Mouse (Mus musculus) heart, embryonic 12.5 days (tissue): ENCODE measurements around the gene Jsrp1. TPM values are rescaled to one million over a fixed set of nuclear protein-coding genes. Genes with fewer than 3 reads are reported as not detected.
"Not testable (repeated sequence)": the region's sequence is repeated elsewhere in the genome, so short reads cannot be mapped to it uniquely, and the experiment has no call there.

Experiments
- ATAC-seq: fragments of 200-750 bp; cut with Nextera tagmentation; 2 replicates; pipeline ENCODE4 v1.8.0; 2017; ENCODE audit warnings: moderate TSS enrichment, moderate library complexity; ENCODE audit not compliant: insufficient number of reproducible peaks, low FRiP score
- H3K27ac ChIP-seq: fragments of 300-500 bp; sonication (generic); 2 replicates; pipeline ENCODE4 v1.5.1; 2016; ENCODE audit warnings: mild to moderate bottlenecking, moderate library complexity; ENCODE audit not compliant: poor library complexity, severe bottlenecking
- H3K27me3 ChIP-seq: fragments of 300-500 bp; sonication (generic); replicated peaks from 2 replicates; pipeline ENCODE4 v1.6.1; 2016; ENCODE audit warnings: mild to moderate bottlenecking, moderate library complexity
- H3K36me3 ChIP-seq: fragments of 300-500 bp; sonication (generic); 2 replicates; pipeline ENCODE4 v1.6.1; 2016; ENCODE audit warnings: mild to moderate bottlenecking, moderate library complexity
- H3K4me1 ChIP-seq: fragments of 300-500 bp; sonication (generic); replicated peaks from 2 replicates; pipeline ENCODE4 v1.6.1; 2016; ENCODE audit warnings: mild to moderate bottlenecking
- H3K4me2 ChIP-seq: fragments of 300-500 bp; sonication (generic); 2 replicates; pipeline ENCODE4 v1.6.1; 2016; ENCODE audit warnings: mild to moderate bottlenecking, moderate library complexity
- H3K4me3 ChIP-seq: fragments of 300-500 bp; sonication (generic); 2 replicates; pipeline ENCODE4 v1.5.1; 2016; ENCODE audit warnings: mild to moderate bottlenecking
- H3K9ac ChIP-seq: fragments of 300-500 bp; sonication (generic); 2 replicates; pipeline ENCODE4 v1.6.1; 2016; ENCODE audit warnings: mild to moderate bottlenecking, moderate library complexity
- H3K9me3 ChIP-seq: fragments of 300-500 bp; sonication (generic); replicated peaks from 2 replicates; pipeline ENCODE4 v1.6.1; 2016; ENCODE audit warnings: mild to moderate bottlenecking, moderate library complexity
- WGBS: fragments of 180-500 bp; shearing (Covaris S2); methylation state at CpG from one replicate; pipeline ENCODE4 v1.1.7; 2016; 5-methylcytosine and 5-hydroxymethylcytosine counted together
- polyA plus RNA-seq: library from polyadenylated mRNA; unstranded; fragments of >200 nt; fragmentation: Nextera tagmentation; extraction: Ambion mirVana; gene quantifications from 2 replicates; pipeline ENCODE4 v1.2.1, GENCODE M21; 2016

The Jsrp1 gene
- polyA plus RNA-seq, 1 experiment from 2014 or later, result 6.7 TPM

DNA sequence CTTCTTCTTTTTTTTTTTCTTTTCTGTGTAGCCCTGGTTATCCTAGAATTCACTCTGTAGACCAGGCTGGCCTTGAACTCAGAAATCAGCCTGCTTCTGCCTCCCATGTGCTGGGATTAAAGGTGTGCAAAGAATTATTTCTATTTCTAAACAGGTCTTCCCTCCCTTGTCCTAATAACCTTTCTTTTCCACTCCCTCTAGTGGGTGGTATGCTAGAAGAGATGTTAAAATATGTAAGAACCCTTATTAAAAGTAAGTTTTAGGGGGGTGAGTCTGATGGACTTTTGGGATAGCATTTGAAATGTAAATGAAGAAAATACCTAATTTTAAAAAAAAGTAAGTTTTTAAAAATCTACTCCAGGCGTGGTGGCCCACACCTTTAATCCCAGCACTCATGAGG is 10.0 kb upstream of the Jsrp1 start:
- 77% methylated on average over 1 of the region's 1 CpGs for whole genome bisulfite sequencing
- Histone ChIP-seq H3K9ac (no peak overlapping the region), H3K4me1 (peaks cover 12% of the 10 kb centered on the region), H3K36me3 (peaks cover under 1% of the 10 kb centered on the region), H3K9me3 (no peaks in the 10 kb centered on the region), H3K27me3 (no peaks in the 10 kb centered on the region), H3K27ac (no peak overlapping the region), H3K4me2 (no peak overlapping the region), H3K4me3 (no peak overlapping the region)
- ATAC-seq, result no peak

DNA sequence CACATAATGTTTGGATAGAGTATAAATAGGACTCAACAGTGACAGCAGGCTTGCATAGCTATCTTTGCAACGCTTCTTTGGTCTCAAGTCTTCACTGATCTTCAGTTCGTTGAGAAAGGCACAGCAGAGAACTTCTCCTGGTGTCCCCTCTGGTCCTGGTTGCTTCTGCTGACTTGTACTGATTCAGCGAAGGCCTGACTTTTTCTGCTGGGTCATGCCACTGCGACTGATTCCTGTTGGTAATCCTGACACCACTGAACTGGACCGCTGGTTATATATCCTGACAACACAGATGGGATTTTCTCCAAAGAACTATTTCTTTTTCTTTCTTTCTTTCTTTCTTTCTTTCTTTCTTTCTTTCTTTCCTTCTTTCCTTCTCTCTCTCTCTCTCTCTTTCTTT is 9.2 kb upstream of the Jsrp1 start:
- Histone ChIP-seq H3K36me3 (no peaks in the 10 kb centered on the region), H3K4me3 (no peak overlapping the region), H3K4me1 (peaks cover 4% of the 10 kb centered on the region; the same call in 1 of the 2 replicates), H3K27me3 (no peaks in the 10 kb centered on the region), H3K9ac (no peak overlapping the region), H3K4me2 (no peak overlapping the region), H3K27ac (no peak overlapping the region), H3K9me3 (no peaks in the 10 kb centered on the region)
- ATAC-seq, result no peak
- 83% methylated on average over 5 of the region's 5 CpGs for WGBS

DNA sequence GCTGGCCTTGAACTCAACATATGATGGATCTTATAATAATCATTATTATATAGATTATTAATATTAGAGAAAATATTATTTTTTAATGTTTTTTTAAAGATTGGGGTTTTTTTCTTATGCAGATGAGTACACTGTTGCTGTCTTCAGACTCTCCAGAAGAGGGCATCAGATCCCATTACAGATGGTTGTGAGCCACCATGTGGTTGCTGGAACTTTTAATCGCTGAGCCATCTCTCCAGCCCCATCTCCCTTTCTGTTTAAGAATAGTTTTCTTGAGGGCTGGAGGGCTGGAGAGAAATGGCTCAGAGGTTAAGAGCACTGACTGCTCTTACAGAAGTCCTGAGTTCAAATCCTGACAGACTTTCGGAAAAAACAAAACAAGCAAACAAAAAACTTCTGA is 8.7 kb upstream of the Jsrp1 start:
- Histone ChIP-seq H3K4me1 (0 out of 2 replicates have a peak, but pooled peaks cover 2% of the 10 kb centered on the region), H3K9me3 (no peaks in the 10 kb centered on the region), H3K4me2 (no peak overlapping the region), H3K4me3 (no peak overlapping the region), H3K27ac (no peak overlapping the region), H3K9ac (no peak overlapping the region), H3K36me3 (no peaks in the 10 kb centered on the region), H3K27me3 (no peaks in the 10 kb centered on the region)
- 43% methylated on average over 2 of the region's 2 CpGs for WGBS
- ATAC-seq, result no peak

DNA sequence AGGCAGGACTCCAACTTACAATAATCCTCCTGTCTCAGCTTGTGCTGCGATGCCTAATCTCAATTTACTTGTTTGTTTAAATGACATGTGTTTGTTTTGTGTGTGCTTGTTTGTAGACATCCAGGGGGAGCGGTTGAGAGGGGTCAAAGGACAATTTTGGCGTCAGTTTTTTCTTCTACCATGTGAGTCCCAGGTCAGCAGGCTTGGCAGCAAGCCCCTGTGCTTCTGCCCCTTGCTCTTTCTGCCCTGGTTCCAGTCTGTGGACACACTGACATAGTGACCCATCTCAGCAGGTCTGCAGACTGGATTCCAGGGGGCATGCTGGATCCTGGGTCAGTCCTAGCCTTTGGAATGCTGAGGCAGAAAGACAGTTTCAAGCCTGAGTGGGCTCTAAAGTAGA is 6.1 kb upstream of the Jsrp1 start:
- 54% methylated on average over 3 of the region's 3 CpGs for WGBS
- no peak overlapping the region for H3K4me2 ChIP-seq
- no peak overlapping the region for H3K4me3 ChIP-seq
- no peaks in the 10 kb centered on the region for H3K36me3 ChIP-seq
- no peak overlapping the region for H3K27ac ChIP-seq
- ATAC-seq, result no peak
- 0 out of 2 replicates have a peak, but pooled peaks cover 2% of the 10 kb centered on the region for H3K4me1 ChIP-seq
- no peak overlapping the region for H3K9ac ChIP-seq
- H3K27me3 ChIP-seq, result no peaks in the 10 kb centered on the region
- no peaks in the 10 kb centered on the region for H3K9me3 ChIP-seq

DNA sequence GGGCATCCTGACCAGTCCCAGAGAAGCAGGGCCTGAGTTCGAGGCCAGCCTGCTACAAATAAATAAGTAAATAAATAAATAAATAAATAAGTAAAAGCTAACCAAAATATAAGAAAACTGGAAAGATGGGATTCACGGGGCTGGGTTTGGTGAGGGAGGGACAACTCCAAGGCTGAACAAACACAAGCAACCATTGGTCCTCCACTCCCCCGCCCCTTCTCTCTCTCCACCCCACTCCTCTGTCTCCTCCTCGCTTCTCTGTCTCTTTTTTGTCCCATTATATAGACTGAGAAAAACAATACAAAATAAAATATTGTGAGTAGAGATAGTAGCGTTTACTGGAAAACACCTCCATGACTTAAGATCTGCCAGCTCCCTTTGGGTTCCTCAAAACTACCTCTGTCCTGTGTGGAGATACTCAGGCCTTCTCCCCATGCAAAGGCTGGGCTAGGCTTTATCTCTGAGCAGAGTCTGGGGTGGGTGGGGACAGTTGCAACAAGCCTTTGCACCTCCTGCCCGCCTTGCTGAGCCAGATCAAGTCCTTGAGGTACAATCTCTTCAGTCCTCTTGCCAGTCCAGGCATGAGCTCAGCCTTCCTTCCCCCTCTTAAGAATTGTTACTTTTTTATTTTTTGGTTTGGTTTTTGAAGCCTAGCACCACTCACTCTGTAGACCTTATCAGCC is 5.4 kb upstream of the Jsrp1 start:
- 57% methylated on average over 6 of the region's 6 CpGs for WGBS
- 0 out of 2 replicates have a peak, but pooled peaks cover 2% of the 10 kb centered on the region for H3K4me1 ChIP-seq
- no peaks in the 10 kb centered on the region for H3K27me3 ChIP-seq
- no peaks in the 10 kb centered on the region for H3K36me3 ChIP-seq
- H3K9ac ChIP-seq, result no peak overlapping the region
- H3K4me3 ChIP-seq, result no peak overlapping the region
- peak; percentile 72; the same call in 1 of the 2 replicates for ATAC-seq
- no peak overlapping the region for H3K27ac ChIP-seq
- no peaks in the 10 kb centered on the region for H3K9me3 ChIP-seq
- no peak overlapping the region for H3K4me2 ChIP-seq

DNA sequence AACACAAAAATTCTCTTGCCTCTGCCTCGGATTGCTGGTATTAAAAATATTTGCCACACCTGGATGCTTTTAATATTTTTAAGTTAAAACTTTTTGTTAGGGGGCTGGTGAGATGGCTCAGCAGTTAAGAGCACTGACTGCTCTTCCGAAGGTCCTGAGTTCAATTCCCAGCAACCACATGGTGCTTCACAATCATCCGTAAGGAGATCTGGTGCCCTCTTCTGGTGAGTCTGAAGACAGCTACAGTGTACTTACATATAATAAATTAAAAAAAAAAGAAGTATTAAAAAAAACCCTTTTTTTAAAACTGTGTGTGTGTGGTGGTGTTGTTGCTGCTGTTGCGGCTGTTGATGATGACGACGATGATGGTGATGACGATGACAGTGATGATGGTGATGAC is 4.7 kb upstream of the Jsrp1 start:
- H3K4me3 ChIP-seq, H3K27ac ChIP-seq, H3K4me2 ChIP-seq, H3K36me3 ChIP-seq, H3K9ac ChIP-seq, ATAC-seq, H3K9me3 ChIP-seq, H3K27me3 ChIP-seq, H3K4me1 ChIP-seq: not testable (repeated sequence)
- WGBS, result 81% methylated on average over 7 of the region's 7 CpGs

DNA sequence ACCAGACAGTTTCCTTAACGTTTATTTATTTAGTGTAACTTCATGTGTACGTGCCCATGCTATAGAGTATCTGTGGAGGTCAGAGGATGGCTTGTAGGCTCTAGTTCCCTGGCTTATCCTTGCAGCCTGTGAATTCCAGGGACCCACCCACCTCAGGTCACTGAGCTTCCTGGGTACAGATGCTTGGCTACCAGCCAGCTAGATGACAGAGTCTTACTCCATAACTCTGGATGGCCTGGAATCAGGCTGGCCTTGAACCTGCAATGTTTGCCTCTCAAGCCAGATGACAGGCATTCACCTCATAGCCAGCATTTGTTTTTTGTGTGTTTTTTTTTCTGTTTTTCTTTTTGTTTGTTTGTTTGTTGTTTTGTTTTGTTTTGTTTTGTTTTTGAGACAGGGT is 3.9 kb upstream of the Jsrp1 start:
- no peak for ATAC-seq
- WGBS, result 58% methylated on average over 2 of the region's 2 CpGs
- no peak overlapping the region for H3K27ac ChIP-seq

DNA sequence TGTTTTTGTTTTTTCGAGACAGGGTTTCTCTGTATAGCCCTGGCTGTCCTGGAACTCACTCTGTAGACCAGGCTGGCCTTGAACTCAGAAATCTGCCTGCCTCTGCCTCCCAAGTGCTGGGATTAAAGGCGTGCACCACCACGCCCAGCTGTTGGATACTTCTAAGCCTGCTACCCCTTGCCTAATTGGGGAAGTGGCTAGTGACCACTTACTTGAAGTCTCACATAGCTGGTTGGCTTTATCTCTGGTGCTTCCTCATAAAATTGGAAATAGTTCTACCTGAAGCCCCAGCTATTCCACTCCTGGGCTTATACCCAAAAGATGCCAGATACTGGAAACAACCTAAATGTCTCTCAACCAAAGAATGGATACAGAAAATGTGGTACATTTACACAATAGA is 3.0 kb upstream of the Jsrp1 start:
- not testable (repeated sequence) for H3K27ac ChIP-seq, H3K4me3 ChIP-seq, H3K9me3 ChIP-seq, H3K9ac ChIP-seq, H3K4me2 ChIP-seq, H3K36me3 ChIP-seq, ATAC-seq
- 75% methylated on average over 3 of the region's 3 CpGs for WGBS
- Histone ChIP-seq H3K27me3 (peaks cover 15% of the 10 kb centered on the region; the same call in 1 of the 2 replicates), H3K4me1 (peaks cover 12% of the 10 kb centered on the region)

More for the DNA sequence above, 3.9 kb upstream of the Jsrp1 start:
- no peaks in the 10 kb centered on the region for H3K9me3 ChIP-seq
- no peak overlapping the region for H3K4me2 ChIP-seq
- H3K36me3 ChIP-seq, result no peaks in the 10 kb centered on the region
- peaks cover 10% of the 10 kb centered on the region for H3K4me1 ChIP-seq
- no peak overlapping the region for H3K9ac ChIP-seq
- no peak overlapping the region for H3K4me3 ChIP-seq
- peaks cover 12% of the 10 kb centered on the region; the same call in 1 of the 2 replicates for H3K27me3 ChIP-seq

DNA sequence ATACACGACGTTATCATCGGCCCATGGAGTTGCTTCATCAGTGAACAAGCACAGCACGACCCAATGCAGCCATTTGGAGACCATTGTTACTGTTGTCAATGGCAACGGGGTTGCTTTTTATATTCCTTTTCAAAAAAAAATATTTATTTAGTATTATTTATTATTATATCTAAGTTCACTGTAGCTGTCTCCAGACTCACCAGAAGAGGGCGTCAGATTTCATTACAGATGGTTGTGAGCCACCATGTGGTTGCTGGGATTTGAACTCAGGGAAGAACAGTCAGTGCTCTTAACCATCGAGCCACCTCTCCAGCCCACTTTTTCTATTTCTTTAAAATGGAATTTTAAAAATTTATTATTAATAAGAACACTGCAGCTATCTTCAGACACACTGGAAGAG is 1.5 kb upstream of the Jsrp1 start:
- Histone ChIP-seq H3K27ac (no peak overlapping the region), H3K9ac (no peak overlapping the region), H3K4me2 (no peak overlapping the region), H3K9me3 (no peaks in the 10 kb centered on the region), H3K4me1 (peaks cover 21% of the 10 kb centered on the region), H3K27me3 (peaks cover 20% of the 10 kb centered on the region; the same call in 1 of the 2 replicates), H3K36me3 (no peaks in the 10 kb centered on the region), H3K4me3 (no peak overlapping the region)
- ATAC-seq, result no peak
- WGBS, result 61% methylated on average over 7 of the region's 7 CpGs

DNA sequence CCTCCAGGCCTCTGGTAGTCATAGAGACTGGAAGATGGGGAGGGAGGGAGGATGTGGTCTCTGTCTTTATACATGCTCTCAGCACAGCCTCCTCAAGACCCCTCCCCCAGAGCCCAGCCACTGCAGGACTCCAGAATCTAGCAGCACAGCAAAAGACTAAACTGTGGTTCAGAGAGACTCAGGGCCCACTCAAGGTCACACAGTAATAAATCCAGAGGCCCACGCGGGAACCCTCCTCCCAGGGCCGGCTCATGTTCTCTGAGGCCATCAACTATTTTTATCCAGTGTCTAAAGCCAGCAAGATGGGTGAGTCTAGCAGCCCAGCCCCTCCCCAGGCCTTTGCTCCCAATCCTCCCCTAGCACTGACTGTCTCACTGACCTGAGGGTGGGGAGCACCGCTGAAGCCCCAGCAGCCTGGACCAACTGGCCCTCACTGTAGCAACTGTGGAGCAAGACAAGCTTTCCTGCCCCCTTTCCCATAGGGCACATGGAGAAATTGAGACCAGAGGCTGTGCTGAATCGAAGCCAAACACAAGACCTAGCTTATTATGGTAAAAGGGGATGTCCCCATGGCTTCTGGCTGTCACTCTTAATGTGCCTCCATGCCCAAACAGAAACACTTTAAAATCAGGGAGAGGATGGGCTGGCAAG is 782 bp downstream of the Jsrp1 start:
- no peak overlapping the region for H3K4me2 ChIP-seq
- peaks cover 27% of the 10 kb centered on the region; the same call in 1 of the 2 replicates for H3K27me3 ChIP-seq
- WGBS, result 49% methylated on average over 5 of the region's 5 CpGs
- no peak for ATAC-seq
- H3K36me3 ChIP-seq, result no peaks in the 10 kb centered on the region
- no peak overlapping the region for H3K4me3 ChIP-seq
- no peak overlapping the region for H3K27ac ChIP-seq
- H3K4me1 ChIP-seq, result peaks cover 40% of the 10 kb centered on the region
- peak overlapping the region; percentile 51 for H3K9ac ChIP-seq
- H3K9me3 ChIP-seq, result no peaks in the 10 kb centered on the region

DNA sequence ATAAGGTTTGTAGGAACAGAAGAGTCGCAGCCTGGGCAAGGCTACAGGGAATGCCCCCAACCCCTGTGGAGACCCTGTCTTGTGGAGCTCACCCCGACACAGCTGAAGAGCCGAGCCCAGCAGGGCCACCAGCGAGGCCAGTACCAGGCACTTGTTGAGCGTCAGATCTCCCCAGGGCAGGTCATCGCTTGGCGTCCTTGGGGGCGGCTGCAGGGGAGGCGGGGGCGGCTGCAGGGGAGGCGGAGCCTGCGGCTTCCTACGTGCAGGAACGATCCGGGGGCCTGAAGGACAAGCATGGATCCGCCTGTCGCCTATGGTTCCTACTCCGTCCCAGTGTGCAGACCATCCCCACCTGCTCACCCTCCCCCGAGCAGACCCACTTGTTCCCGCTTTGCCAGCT is 3.2 kb downstream of the Jsrp1 start:
- H3K9me3 ChIP-seq, result no peaks in the 10 kb centered on the region
- H3K4me3 ChIP-seq, result peak overlapping the region; percentile 22
- peaks cover 3% of the 10 kb centered on the region for H3K36me3 ChIP-seq
- H3K9ac ChIP-seq, result peak overlapping the region; percentile 43
- WGBS, result 2% methylated on average over 20 of the region's 20 CpGs
- ATAC-seq, result no peak
- H3K4me1 ChIP-seq, result peaks cover 62% of the 10 kb centered on the region
- H3K4me2 ChIP-seq, result peak overlapping the region; percentile 70
- H3K27ac ChIP-seq, result peak overlapping the region; percentile 34; the same call in 1 of the 2 replicates
- peaks cover 32% of the 10 kb centered on the region for H3K27me3 ChIP-seq
